Mouse (Mus musculus): ENCODE data around the gene Orm2.

- TF ChIP-seq TCF12 (IDR thresholded peaks at IDR 0.05; ENCODE audit: low read depth, low read length): peak; percentile 46; the same call in 1 of the 2 replicates
- no peak for TF ChIP-seq CTCF (conservative IDR thresholded peaks at IDR 0.05 in 1 of 2, IDR thresholded peaks at IDR 0.05 in 1 of 2; ENCODE audit: low read depth in 2 of 2, low read length in 2 of 2)
- peak; percentile 34; the same call in 1 of the 2 replicates for TF ChIP-seq POLR2A (IDR thresholded peaks at IDR 0.05; ENCODE audit: low read depth, low read length)
- no peak; the same call in 1 of the 2 replicates for TF ChIP-seq RAD21 (IDR thresholded peaks at IDR 0.05; ENCODE audit: low read depth, low read length)
- 0 out of 2 replicates have a peak, but pooled peaks have one; percentile 20 for TF ChIP-seq CHD2 (IDR thresholded peaks at IDR 0.05; ENCODE audit: low read length)
- TF ChIP-seq ZNF384 (IDR thresholded peaks at IDR 0.05; ENCODE audit: low read depth, low read length): 0 out of 2 replicates have a peak, but pooled peaks have one; percentile 1
- TF ChIP-seq EP300 (IDR thresholded peaks at IDR 0.05; ENCODE audit: low read length): peak; percentile 75
- TF ChIP-seq HCFC1 (IDR thresholded peaks at IDR 0.05; ENCODE audit: low read depth, low read length): no peak; the same call in 1 of the 2 replicates
- 0 out of 2 replicates have a peak, but pooled peaks have one; percentile 61 for TF ChIP-seq TBP (conservative IDR thresholded peaks at IDR 0.05; ENCODE audit: low read depth, low read length)
Observed at GRCm38 (mm10) chr4:63385784-63386183, 23.5 kb downstream of the Orm2 start.

All from CH12.LX (cell line).